15 mouse cellular contexts compared by ENCODE assay signal in the genomic region with DNA sequence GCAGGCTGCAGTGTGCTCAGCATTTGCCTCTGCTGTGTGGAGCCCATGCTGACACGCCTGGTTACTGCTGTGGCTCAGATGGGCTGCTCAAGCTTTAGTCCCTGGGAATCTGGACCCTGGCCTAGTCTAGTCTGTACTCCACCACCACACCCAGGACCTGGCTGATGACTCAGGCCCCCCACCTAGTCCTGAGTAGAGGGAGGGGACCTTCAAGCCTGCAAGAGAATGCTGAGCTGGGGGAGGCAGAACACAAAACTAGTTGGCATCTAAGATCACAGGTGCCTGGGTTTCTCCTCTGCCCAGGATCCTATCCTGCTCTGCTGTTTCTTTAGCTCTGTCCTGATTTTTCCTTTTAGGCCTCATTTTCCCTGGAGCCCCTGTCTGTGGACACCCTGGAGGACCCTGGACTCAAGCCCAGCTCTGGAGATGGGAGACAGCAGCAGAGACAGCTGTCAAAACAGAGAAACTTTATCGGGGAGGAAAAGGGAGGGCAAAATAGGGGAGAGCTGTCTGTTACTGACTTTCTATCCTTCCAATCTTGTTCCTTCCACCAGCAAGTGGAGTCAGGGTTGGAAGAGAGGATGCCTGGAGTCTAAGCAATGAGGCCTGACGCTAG. TPM values are rescaled to one million over a fixed set of nuclear protein-coding genes. Genes with fewer than 3 reads are reported as not detected.
A peak's percentile ranks its signal among the peaks of the same experiment; 100 is the strongest.
DNase-seq lines count a peak whose midpoint lies in the region; ATAC-seq lines count a peak whose summit lies in the region.
"Had no signal": no experiment of that assay in that cellular context is flagged by ENCODE, and none has a peak within 500 bp of the region (broad histone marks: within the 10 kb centered on the region; RNA-seq: fewer than 3 reads in every experiment).

No protein-coding gene starts in this region.

- 52% methylated on average over 3 of the region's 3 CpGs for WGBS in kidney, embryonic 14.5 days
- WGBS in hindbrain, embryonic 15.5 days, result 74% methylated on average over 3 of the region's 3 CpGs

- H3K9ac ChIP-seq in kidney, embryonic 14.5 days (ENCODE audit: low read depth, low read length), result no peak overlapping the region
- H3K9ac ChIP-seq in hindbrain, embryonic 15.5 days, result no peak overlapping the region
- H3K9ac ChIP-seq: embryonic facial prominence, embryonic 12.5 days had no signal

- no peak for ATAC-seq in kidney, embryonic 14.5 days (ENCODE audit: low FRiP score, low TSS enrichment)
- no peak for ATAC-seq in hindbrain, embryonic 15.5 days (ENCODE audit: low FRiP score, low read depth)
- ATAC-seq: activated CD4-positive, CD25-positive, alpha-beta regulatory T cell, adult 4 months; forebrain, embryonic 16.5 days had no signal

- no peaks in the 10 kb centered on the region for H3K9me3 ChIP-seq in kidney, embryonic 14.5 days (ENCODE audit: control insufficient read depth, low read length)
- no peaks in the 10 kb centered on the region for H3K9me3 ChIP-seq in hindbrain, embryonic 15.5 days
- H3K9me3 ChIP-seq: embryonic facial prominence, embryonic 12.5 days had no signal

- DNase-seq in cerebellum, adult 9-10 months, result peak; percentile 34
- DNase-seq in cerebellum, adult 18-20 months, result no peak
- DNase-seq in kidney, adult 8-10 months, result no peak
- DNase-seq in fibroblast of lung, adult 2 months (ENCODE audit: low read depth), result peak; percentile 55
- no peak for DNase-seq in spleen, postnatal 36 days (ENCODE audit: low spot score in 2 of 2)
- no peak for DNase-seq in lung, adult 18-20 months
- DNase-seq: cerebellum, postnatal 14 days; retina, postnatal 1 day; spleen, adult 18-20 months; thymus, adult 18-20 months had no signal

- H3K4me3 ChIP-seq in kidney, embryonic 14.5 days (ENCODE audit: low read length), result no peak overlapping the region
- no peak overlapping the region for H3K4me3 ChIP-seq in hindbrain, embryonic 15.5 days
- H3K4me3 ChIP-seq: embryonic facial prominence, embryonic 12.5 days had no signal

- H3K27ac ChIP-seq in kidney, embryonic 14.5 days (ENCODE audit: low read depth, low read length), result peak overlapping the region; percentile 20; the same call in 1 of the 2 replicates
- 0 out of 2 replicates have a peak overlapping the region, but pooled peaks have one; percentile 2 for H3K27ac ChIP-seq in hindbrain, embryonic 15.5 days (replicated peaks)

- H3K4me1 ChIP-seq in kidney, embryonic 14.5 days (ENCODE audit: control insufficient read depth, insufficient read depth, low read length), result peaks cover 50% of the 10 kb centered on the region
- H3K4me1 ChIP-seq in hindbrain, embryonic 15.5 days (replicated peaks), result peaks cover 52% of the 10 kb centered on the region

- peaks cover 31% of the 10 kb centered on the region for H3K36me3 ChIP-seq in kidney, embryonic 14.5 days (ENCODE audit: control insufficient read depth, insufficient read depth, low read length)
- peaks cover 30% of the 10 kb centered on the region for H3K36me3 ChIP-seq in hindbrain, embryonic 15.5 days

- no peaks in the 10 kb centered on the region for H3K27me3 ChIP-seq in kidney, embryonic 14.5 days (ENCODE audit: control insufficient read depth, insufficient read depth, low read length)
- no peaks in the 10 kb centered on the region for H3K27me3 ChIP-seq in hindbrain, embryonic 15.5 days
- H3K27me3 ChIP-seq: embryonic facial prominence, embryonic 12.5 days had no signal

- H3K4me2 ChIP-seq in kidney, embryonic 14.5 days (replicated peaks; ENCODE audit: low read depth, low read length), result no peak overlapping the region
- H3K4me2 ChIP-seq in hindbrain, embryonic 15.5 days, result no peak overlapping the region
- H3K4me2 ChIP-seq: embryonic facial prominence, embryonic 12.5 days had no signal

RNA-seq across cellular contexts. Expression of a gene that starts 7.9 kb away (rescaled TPM):
- 0.47 and 0.69 TPM in 2 replicates for polyA plus RNA-seq in kidney, embryonic 14.5 days (2014; fragmentation: Nextera tagmentation; extraction: Ambion mirVana)
- 0.41 and 0.44 TPM in 2 replicates for polyA plus RNA-seq in hindbrain, embryonic 15.5 days (2015; fragmentation: Nextera tagmentation; extraction: Ambion mirVana)
- polyA plus RNA-seq: activated CD4-positive, CD25-positive, alpha-beta regulatory T cell, adult 4 months had no signal

RNA-seq across cellular contexts. Expression of a gene that starts 21.6 kb away (rescaled TPM):
- 12.3 and 18.2 TPM in 2 replicates for polyA plus RNA-seq in kidney, embryonic 14.5 days (2014; fragmentation: Nextera tagmentation; extraction: Ambion mirVana)
- 22.6 and 26.6 TPM in 2 replicates for polyA plus RNA-seq in hindbrain, embryonic 15.5 days (2015; fragmentation: Nextera tagmentation; extraction: Ambion mirVana)
- polyA plus RNA-seq: activated CD4-positive, CD25-positive, alpha-beta regulatory T cell, adult 4 months had no signal

RNA-seq across cellular contexts. Expression of a gene that starts 45.8 kb away (rescaled TPM):
- polyA plus RNA-seq in kidney, embryonic 14.5 days (2014; fragmentation: Nextera tagmentation; extraction: Ambion mirVana), result 290 and 322 TPM in 2 replicates
- polyA plus RNA-seq in hindbrain, embryonic 15.5 days (2015; fragmentation: Nextera tagmentation; extraction: Ambion mirVana), result 200 and 208 TPM in 2 replicates

RNA-seq across cellular contexts. Expression of a gene that starts 48.3 kb away (rescaled TPM):
- polyA plus RNA-seq in kidney, embryonic 14.5 days (2014; fragmentation: Nextera tagmentation; extraction: Ambion mirVana), result 19.6 and 37.4 TPM in 2 replicates
- polyA plus RNA-seq in hindbrain, embryonic 15.5 days (2015; fragmentation: Nextera tagmentation; extraction: Ambion mirVana), result 7.4 and 7.9 TPM in 2 replicates

Comparison
In these comparisons a context has a peak if more than half of its experiments do, and no peak if none do; other contexts are left out.
1. DNase-seq: peak in cerebellum, adult 9-10 months (single experiment) and fibroblast of lung, adult 2 months (single experiment); none in cerebellum, adult 18-20 months (0 of 2), kidney, adult 8-10 months (0 of 2), spleen, postnatal 36 days (0 of 2) and lung, adult 18-20 months (0 of 2).